Mouse (Mus musculus) kidney, postnatal 36 days (tissue): ENCODE measurements around the gene Fxr2.

Source experiments
- DNase-seq, 2 experiments: peaks; one replicate each; pipeline ENCODE4 v3.0.0; 2021 to 2022; ENCODE audit warnings: mixed read lengths in 2 of 2

The Fxr2 gene

DNA sequence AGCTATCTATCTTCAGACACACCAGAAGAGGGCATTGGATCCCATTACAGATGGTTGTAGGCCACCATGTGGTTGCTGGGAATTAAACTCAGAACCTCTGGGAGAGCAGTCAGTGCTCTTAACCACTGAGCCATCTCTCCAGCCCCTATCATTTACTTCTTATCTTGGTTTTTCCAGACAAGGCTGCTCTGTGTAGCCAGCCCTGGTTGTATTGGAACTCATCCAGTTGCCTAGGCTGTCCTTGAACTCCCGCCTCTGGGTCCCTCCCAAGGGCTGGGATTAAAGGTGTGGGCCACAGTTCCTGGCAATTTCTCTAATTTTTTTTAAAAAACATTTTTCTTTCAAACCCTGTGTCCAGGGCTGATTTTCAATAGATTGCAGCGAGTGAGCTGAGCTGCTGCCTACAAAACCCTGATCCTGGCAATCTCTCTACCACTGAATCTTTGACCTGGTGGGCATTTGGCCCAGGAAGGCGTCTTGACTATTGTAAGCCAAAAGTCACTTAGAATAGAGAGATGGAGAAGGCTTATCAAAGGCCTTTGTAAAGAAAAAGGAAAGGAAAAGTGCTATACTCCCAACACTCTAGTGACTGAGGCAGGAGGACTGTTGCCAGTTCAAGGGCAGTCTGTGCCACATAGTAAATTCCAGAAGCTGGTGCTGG lies 28.6 kb downstream of the Fxr2 start:
- peak in 1 of 2 experiments; percentile 55 for DNase-seq

DNA sequence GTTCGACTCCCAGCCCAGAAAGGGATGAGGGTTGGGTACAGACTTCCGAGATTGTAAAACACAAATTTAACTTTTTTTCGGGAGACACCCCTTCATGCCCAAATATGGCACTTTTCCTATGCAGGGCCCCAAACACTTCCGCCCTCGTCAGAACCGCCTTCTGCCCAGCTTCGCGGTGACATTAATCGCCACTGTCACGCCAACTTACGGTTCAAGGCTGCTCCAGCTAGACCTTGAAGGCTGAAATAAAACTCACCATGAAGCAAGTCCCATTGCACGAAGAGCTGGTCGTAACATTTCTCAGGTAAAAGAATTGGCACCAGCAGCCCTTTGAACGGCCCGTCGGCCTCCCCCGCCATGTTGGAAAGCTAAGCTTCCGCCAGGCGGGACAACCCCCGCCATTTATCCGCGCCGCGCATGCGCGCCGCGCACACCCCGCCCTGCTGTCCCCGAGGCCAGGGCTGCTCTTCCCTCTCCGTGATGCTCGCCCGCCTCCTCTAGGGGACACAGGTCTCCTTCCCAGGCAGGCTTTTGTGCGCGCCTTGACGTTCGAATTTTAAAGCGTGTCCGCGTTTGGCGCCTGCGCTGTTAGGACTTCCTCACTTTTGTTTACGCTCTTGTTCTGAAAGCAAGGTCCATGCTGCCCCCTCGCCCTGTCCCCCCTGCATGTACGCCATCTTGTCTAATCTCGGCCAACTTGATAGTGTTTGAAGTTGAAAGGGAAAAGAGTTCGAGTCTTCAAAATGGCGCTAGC lies 29.6 kb downstream of the Fxr2 start, which contains the start of gene Mpdu1:
Gene Mpdu1 (minus strand): TSS at position 430 of the 754 bp plus-strand sequence.
- peak; percentile 94 to 95 for DNase-seq

- DNase-seq: no peak
Observed at GRCm38 (mm10) chr11:69662967-69663671, 30.3 kb downstream of the Fxr2 start.

GRCm38 (mm10) chr11:69663795-69664194 lies 31.0 kb downstream of the Fxr2 start:
- peak in 1 of 2 experiments; percentile 47 for DNase-seq

GRCm38 (mm10) chr11:69664841-69665240 lies 32.1 kb downstream of the Fxr2 start:
- DNase-seq: no peak

GRCm38 (mm10) chr11:69665457-69665960 lies 32.7 kb downstream of the Fxr2 start:
- DNase-seq: no peak

DNA sequence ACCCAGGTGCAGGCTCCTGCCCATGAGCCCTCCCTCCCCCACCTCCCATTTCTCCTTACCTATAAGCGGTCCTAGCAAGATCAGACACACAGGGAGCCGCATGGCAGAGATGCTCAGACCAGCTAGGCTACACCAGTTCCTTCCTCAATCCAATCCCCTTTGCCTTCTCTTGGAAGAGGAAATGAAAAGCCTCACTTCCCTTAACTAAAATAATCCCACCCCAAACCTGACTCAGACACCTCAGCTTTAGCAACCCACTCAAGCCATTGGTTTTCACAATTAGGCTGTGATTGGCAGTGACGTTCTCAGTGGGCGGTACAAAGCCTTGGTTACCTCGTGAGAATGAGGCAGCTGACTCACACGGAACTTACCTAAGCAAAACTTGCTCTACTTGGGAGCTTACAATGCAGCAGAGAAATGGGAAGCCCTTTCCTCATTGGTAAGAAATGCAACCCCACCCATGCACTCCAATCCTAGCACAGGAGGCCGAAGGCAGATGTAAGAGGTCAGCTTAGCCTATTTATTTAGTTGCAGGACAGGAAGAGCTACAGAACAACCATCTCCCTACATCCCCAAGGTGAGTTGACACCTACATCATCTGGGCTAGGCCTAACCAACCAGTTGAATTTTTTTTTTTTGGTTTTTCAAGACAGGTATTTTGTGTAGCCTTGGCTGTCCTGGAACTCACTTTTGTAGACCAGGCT lies 33.3 kb downstream of the Fxr2 start, which contains the start of gene Cd68:
Gene Cd68 (minus strand): TSS at position 193 of the 704 bp plus-strand sequence.
- peak in 1 of 2 experiments; percentile 51 for DNase-seq

DNA sequence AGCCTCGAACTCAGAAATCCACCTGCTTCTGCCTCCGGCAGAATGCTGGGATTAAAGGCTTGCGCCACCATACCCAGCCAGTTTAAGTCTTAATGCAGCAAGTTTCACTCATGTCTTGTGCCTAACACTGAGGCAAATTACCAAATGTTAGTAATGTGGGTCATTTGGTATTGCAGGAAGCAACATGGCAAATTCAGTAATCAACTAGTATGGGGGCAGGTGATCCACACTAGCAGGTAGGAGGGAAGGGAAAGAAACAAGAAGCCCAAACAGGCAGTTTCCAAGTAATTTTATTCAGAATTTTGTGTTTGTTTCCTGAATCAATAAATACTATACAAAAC lies 33.8 kb downstream of the Fxr2 start:
- no peak for DNase-seq

DNA sequence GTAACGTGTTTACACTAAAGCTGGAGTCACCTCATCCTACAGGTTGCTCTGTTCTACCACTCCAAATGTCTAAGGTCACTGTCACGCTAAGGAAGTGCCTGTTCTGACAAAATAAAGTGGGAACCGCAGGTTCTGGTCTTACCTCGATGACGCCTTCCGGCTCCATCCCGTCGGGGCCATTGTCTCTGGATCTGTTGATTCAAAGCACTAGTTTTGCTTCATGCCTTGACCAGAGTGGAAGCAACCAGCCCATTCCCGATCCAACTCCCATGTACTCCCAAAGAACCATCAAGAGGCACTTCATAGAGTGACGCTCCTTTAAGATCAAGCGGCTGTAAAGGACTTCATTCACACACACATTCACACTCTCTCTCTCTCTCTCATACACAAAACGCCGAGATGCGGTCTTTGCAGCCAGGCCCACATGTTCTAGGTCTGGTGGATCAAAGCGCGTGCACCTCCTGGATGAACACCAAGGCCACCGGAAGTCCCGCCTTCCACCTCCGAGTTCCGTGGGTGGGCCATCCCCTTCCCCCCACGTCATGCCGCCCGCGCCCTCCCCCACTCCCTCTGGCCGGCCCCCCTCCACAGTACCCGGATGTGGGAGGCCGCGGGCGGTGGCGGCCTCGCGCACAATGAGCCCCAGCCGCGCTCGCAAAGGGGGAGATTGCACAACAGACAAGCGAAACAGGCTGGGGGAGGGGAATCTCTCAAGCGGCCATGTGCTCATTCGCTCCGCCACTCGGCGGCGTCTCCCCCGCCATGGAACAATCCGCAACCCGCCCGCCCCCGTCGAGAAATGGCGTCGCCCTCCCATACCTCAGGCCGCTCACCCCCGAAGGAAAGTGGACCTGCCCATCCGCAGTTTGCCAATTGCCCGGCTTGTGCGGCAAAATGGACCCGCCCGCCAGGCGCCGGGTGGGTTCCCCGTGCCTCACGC lies 38.3 kb downstream of the Fxr2 start:
- peak; percentile 96 to 99 for DNase-seq

DNA sequence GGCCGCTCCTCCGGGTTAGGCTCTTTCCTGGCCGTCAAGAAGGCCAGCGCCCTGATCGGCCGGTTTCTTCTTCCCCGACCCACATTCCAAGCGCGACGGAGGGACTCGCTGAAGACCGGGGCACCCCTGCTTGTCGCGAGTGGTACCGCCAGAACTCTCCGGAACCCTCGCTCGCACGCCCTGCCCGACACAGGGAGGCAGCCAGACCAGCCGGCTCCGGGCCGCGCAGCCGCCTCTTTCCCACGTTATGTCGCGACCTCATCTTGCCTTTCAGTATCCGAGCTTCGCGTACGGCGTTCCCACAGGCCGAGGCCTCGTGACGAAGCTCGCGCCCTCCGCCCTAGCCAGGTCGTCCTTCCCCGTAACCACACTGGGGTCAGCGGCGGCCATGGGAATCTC lies 38.9 kb downstream of the Fxr2 start:
- DNase-seq: no peak

DNA sequence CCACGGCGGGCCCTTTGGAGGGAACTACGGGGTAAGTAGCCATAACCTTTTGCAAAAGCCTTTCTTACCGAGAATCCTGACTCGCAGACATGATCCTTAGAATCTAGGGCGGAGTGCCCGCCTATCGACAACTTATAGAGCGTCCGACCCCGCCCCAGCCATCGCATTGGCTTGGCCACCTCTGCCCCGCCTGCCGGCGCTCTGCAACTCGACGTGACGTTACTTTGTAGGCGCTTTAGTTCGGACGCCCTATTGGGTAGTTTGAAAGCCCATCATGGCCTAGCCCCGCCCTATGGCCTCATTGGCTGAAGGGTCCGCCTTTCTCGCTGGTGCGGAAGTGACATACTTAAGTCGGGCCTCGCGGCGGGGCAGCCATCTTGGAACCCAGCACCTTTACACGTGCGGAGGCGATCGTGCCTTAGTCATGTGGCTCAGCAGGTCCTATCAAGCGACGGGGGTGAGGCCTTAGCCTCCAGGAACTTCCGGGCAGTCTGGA lies 39.5 kb downstream of the Fxr2 start, which contains the start of gene Eif4a1:
Gene Eif4a1 (minus strand): TSS at position 213 of the 496 bp plus-strand sequence.
- DNase-seq: peak; percentile 100

DNA sequence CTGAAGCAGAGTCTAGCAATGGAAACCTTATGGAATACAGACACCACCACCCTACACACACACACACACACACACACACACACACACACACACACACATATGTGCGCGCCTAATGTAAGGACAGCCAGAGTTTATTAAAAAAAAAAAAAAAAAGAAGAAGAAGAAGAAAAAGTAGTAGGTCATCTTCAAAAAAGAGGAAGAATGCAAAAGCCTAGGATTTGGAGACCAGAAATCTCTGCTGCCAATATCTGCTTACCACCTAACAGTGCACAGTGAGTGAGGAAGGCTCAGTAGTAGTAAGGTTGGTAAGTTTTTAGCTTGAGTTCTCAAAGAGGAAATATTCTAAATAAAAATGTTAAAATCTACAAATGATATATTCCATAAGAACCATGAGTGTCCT lies 46.4 kb downstream of the Fxr2 start:
- DNase-seq: no peak

- no peak for DNase-seq
Observed at GRCm38 (mm10) chr11:69680136-69680855, 47.5 kb downstream of the Fxr2 start.

- peak; percentile 98 for DNase-seq
Observed at GRCm38 (mm10) chr11:69681314-69682208, 48.8 kb downstream of the Fxr2 start, which contains the start of gene Senp3. TSS of gene Senp3 (minus strand) at chr11:69682084.

DNA sequence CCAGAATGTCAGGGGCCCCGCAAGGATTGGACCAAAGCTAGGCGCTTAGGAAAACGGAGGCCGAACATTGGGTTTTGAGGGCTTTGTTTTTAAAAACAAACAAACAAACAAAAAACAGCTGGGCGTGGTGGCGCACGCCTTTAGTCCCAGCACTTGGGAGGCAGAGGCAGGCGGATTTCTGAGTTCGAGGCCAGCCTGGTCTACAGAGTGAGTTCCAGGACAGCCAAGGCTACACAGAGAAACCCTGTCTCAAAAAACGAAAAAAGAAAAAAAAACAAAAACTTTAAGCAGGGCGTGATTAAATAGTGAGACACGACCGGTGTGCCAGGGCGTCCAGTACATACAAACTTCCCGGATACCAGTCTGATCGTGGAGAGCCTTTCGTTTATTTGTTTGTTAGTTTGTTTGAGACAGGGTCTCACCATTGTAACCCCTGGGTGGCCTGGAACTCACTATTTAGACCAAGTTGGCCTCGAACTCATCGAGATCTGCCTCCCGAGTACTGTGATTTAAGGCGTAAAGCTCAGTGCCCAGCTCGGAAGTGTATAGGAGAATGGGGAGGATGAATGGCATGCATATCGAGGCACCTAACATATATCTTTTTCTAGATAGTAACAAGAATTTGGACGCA lies 49.5 kb downstream of the Fxr2 start:
- DNase-seq: no peak

DNA sequence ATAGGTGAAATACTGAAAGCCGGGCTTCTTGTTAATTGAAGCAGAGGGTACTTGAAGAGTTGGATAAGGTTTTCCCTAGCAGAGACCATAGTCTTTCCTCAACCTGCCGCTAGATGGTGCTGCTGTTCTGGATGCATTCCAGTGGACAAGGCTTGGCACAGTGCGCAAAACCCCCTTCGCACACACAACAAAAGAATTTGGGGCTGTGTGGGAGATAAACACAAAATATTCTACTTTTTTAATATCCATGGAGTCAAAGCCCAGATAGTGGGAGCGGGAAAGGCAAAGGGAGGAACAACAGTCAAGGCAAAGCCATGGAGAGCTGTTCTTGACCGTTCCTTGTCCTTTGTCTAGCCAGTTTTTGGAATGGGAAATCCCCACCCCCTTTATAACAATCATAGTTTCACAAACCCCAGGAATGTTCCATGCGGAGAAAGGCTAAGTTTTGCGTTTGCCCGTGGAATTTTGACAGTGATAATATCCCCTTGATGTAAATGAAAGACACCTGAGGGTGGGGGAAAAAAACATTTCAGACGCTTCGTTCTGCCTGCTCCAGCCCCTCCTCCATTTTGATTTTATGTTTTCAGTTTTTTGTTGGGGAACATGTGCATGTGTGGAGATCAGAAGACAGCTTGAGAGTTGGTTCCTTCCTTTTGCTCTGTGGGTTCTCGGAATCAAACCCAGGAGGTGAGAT lies 50.2 kb downstream of the Fxr2 start:
- peak; percentile 89 to 95 for DNase-seq

DNA sequence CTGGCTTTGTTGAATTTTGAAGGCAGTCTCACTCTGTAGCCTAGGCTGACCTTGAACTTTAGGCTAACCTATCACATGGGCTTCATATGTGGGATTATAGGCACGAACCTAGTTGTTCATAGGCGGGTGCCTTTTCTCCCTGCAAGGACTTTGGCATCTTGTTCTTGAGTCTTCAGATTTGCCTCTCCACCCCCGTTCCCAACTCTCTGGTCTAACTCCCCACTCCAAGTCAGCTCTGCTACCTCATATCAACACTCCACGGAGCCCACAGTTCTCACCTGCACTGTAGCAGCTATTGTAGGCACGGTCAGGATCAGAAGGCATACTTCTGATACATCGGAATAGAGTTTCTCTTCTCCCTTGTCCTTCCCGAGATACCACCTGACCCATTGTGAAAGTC lies 50.8 kb downstream of the Fxr2 start:
- no peak for DNase-seq

DNA sequence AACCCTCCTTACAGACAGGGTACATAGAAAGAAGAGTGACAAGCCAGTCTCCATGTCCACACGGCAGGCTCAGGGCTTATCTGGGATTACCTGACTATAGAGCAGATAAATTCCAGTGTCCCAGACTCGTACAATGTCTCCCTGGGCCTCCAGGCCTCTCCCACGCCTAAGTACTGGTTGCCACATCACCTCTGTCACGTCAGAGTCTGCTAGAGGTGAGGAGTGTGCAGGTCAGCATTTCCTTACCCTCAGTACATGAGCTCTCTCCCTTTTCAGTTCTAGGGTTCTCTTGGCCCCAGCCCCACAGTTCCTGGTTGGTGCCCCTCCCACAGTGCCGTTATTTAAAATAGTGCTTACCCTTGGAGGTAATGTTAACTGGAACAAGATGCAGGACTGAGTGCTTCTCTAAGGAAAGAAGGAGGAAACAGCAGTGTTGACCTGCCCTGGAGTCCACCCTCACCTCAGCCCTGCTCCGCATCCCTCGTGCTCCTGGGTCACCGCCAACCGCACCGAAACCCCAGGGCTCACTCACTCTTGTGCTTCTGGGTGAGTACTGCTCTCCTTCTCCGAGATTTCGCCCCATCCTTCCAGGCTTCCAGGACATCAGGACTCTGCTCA lies 51.4 kb downstream of the Fxr2 start:
- peak in 1 of 2 experiments; percentile 33 for DNase-seq
